Comparison of ENCODE assay signal across 11 mouse cellular contexts in genomic region chr8:94978131-94978530, GRCm38 (mm10). TPM values are rescaled to one million over a fixed set of nuclear protein-coding genes. Genes with fewer than 3 reads are reported as not detected.
DNase-seq lines count a peak whose midpoint lies in the region; ATAC-seq and TF ChIP-seq lines count a peak whose summit lies in the region.
"Had no signal": no experiment of that assay in that cellular context is flagged by ENCODE, and none has a peak within 500 bp of the region (broad histone marks: within the 10 kb centered on the region; RNA-seq: fewer than 3 reads in every experiment).

No protein-coding gene starts in this region.

- H3K9ac ChIP-seq in kidney, embryonic 14.5 days (ENCODE audit: low read depth, low read length): peak overlapping the region; percentile 18; the same call in 1 of the 2 replicates
- H3K9ac ChIP-seq in hindbrain, postnatal 0 days (replicated peaks; ENCODE audit: low read length): no peak overlapping the region
- H3K9ac ChIP-seq in midbrain, embryonic 16.5 days (ENCODE audit: low read depth, low read length): peak overlapping the region; percentile 11
- H3K9ac ChIP-seq in heart, adult 2 months (ENCODE audit: low read depth, low read length): no peak overlapping the region

- no peaks in the 10 kb centered on the region for H3K9me3 ChIP-seq in kidney, embryonic 14.5 days (ENCODE audit: control insufficient read depth, low read length)
- no peaks in the 10 kb centered on the region for H3K9me3 ChIP-seq in hindbrain, postnatal 0 days (ENCODE audit: low read length)
- no peaks in the 10 kb centered on the region for H3K9me3 ChIP-seq in midbrain, embryonic 16.5 days (replicated peaks; ENCODE audit: control insufficient read depth, low read length, poor library complexity, severe bottlenecking)

- H3K4me2 ChIP-seq in kidney, embryonic 14.5 days (replicated peaks; ENCODE audit: low read depth, low read length): peak overlapping the region; percentile 36
- peak overlapping the region; percentile 42 for H3K4me2 ChIP-seq in hindbrain, postnatal 0 days (ENCODE audit: low read depth, low read length)
- peak overlapping the region; percentile 47; the same call in 1 of the 2 replicates for H3K4me2 ChIP-seq in midbrain, embryonic 16.5 days (ENCODE audit: low read length)

- WGBS in kidney, embryonic 14.5 days: 62% methylated on average over 9 of the region's 9 CpGs
- WGBS in hindbrain, postnatal 0 days: 34% methylated on average over 9 of the region's 9 CpGs
- WGBS in midbrain, embryonic 16.5 days: 25% methylated on average over 9 of the region's 9 CpGs
- 65% methylated on average over 9 of the region's 9 CpGs for WGBS in heart, adult 2 months

- TF ChIP-seq CTCF in brain, embryonic 14.5 days (IDR thresholded peaks at IDR 0.05; ENCODE audit: borderline replicate concordance, extremely low read depth, insufficient read depth, insufficient read length): no peak
- TF ChIP-seq CTCF in hindbrain, postnatal 0 days (IDR thresholded peaks at IDR 0.05; ENCODE audit: low read depth): no peak
- no peak for TF ChIP-seq CTCF in heart, adult 2 months (IDR thresholded peaks at IDR 0.05)

- H3K79me2 ChIP-seq in heart, adult 2 months (replicated peaks; ENCODE audit: control insufficient read depth, insufficient read depth, low read length): no peaks in the 10 kb centered on the region

- peak overlapping the region; percentile 25 for H3K4me3 ChIP-seq in kidney, embryonic 14.5 days (ENCODE audit: low read length)
- H3K4me3 ChIP-seq in hindbrain, postnatal 0 days (ENCODE audit: low read length): no peak overlapping the region
- H3K4me3 ChIP-seq in midbrain, embryonic 16.5 days (ENCODE audit: low read depth, low read length): peak overlapping the region; percentile 4; the same call in 1 of the 2 replicates
- H3K4me3 ChIP-seq in heart, adult 2 months: no peak overlapping the region
- H3K4me3 ChIP-seq: left cerebral cortex, adult 2 months had no signal

- TF ChIP-seq EP300 in heart, adult 2 months (IDR thresholded peaks at IDR 0.05; ENCODE audit: insufficient read depth, low read depth, low read length): no peak

- H3K36me3 ChIP-seq in kidney, embryonic 14.5 days (ENCODE audit: control insufficient read depth, insufficient read depth, low read length): no peaks in the 10 kb centered on the region
- H3K36me3 ChIP-seq in hindbrain, postnatal 0 days (ENCODE audit: insufficient read depth, low read length): no peaks in the 10 kb centered on the region
- H3K36me3 ChIP-seq in midbrain, embryonic 16.5 days (ENCODE audit: control insufficient read depth, insufficient read depth, low read length): no peaks in the 10 kb centered on the region
- no peaks in the 10 kb centered on the region for H3K36me3 ChIP-seq in heart, adult 2 months (ENCODE audit: control insufficient read depth, insufficient read depth, low read length)

- no peak for DNase-seq in kidney, adult 18-20 months
- peak; percentile 89 for DNase-seq in brain, embryonic 14.5 days (ENCODE audit: low read depth)
- no peak for DNase-seq in hindbrain, postnatal 0 days (ENCODE audit: low spot score)
- DNase-seq in frontal cortex, postnatal 10 days (ENCODE audit: low spot score in 2 of 2): no peak
- no peak for DNase-seq in heart, adult 2 months
- DNase-seq: adrenal gland, adult 8-10 months had no signal

- ATAC-seq in kidney, embryonic 14.5 days (ENCODE audit: low FRiP score, low TSS enrichment): no peak
- ATAC-seq in hindbrain, postnatal 0 days: peak; percentile 19; the same call in 1 of the 2 replicates
- peak; percentile 11; the same call in 1 of the 2 replicates for ATAC-seq in midbrain, embryonic 16.5 days
- ATAC-seq in megakaryocyte-erythroid progenitor cell, adult 5-6 weeks (replicated peaks; ENCODE audit: low FRiP score, low TSS enrichment, poor library complexity, severe bottlenecking): no peak

- H3K4me1 ChIP-seq in kidney, embryonic 14.5 days (ENCODE audit: control insufficient read depth, insufficient read depth, low read length): peaks cover 7% of the 10 kb centered on the region
- H3K4me1 ChIP-seq in hindbrain, postnatal 0 days (ENCODE audit: insufficient read depth, low read length): peaks cover 33% of the 10 kb centered on the region
- peaks cover 33% of the 10 kb centered on the region for H3K4me1 ChIP-seq in midbrain, embryonic 16.5 days (ENCODE audit: control insufficient read depth, insufficient read depth, low read length)
- peaks cover 2% of the 10 kb centered on the region; the same call in 1 of the 2 replicates for H3K4me1 ChIP-seq in heart, adult 2 months (ENCODE audit: control insufficient read depth, insufficient read depth, low read length)

- intact Hi-C loops in heart, adult 2 months (cut with DNase I): no loop called here

- no peak for TF ChIP-seq POLR2A in brain, embryonic 14.5 days (IDR thresholded peaks at IDR 0.05; ENCODE audit: borderline replicate concordance, extremely low read depth, insufficient read depth, insufficient read length, poor library complexity, severe bottlenecking)
- TF ChIP-seq POLR2A in heart, adult 2 months (IDR thresholded peaks at IDR 0.05; ENCODE audit: insufficient read depth, low read depth, low read length): no peak

- H3K27ac ChIP-seq in kidney, embryonic 14.5 days (ENCODE audit: low read depth, low read length): peak overlapping the region; percentile 40; the same call in 1 of the 2 replicates
- H3K27ac ChIP-seq in hindbrain, postnatal 0 days: no peak overlapping the region
- no peak overlapping the region for H3K27ac ChIP-seq in midbrain, embryonic 16.5 days (ENCODE audit: low read length)
- H3K27ac ChIP-seq in heart, adult 2 months: no peak overlapping the region
- H3K27ac ChIP-seq: left cerebral cortex, adult 2 months had no signal

- H3K27me3 ChIP-seq in kidney, embryonic 14.5 days (ENCODE audit: control insufficient read depth, insufficient read depth, low read length): 0 out of 2 replicates have a peak, but pooled peaks cover 3% of the 10 kb centered on the region
- no peaks in the 10 kb centered on the region for H3K27me3 ChIP-seq in hindbrain, postnatal 0 days (ENCODE audit: insufficient read depth, low read length)
- H3K27me3 ChIP-seq in midbrain, embryonic 16.5 days (ENCODE audit: control insufficient read depth, insufficient read depth, low read depth, low read length): no peaks in the 10 kb centered on the region
- no peaks in the 10 kb centered on the region for H3K27me3 ChIP-seq in heart, adult 2 months (ENCODE audit: control insufficient read depth, insufficient read depth, low read length)

RNA-seq across cellular contexts. Expression of gene Adgrg1, which starts 3.6 kb away (rescaled TPM):
- 15.5 and 31.3 TPM in 2 replicates for polyA plus RNA-seq in kidney, embryonic 14.5 days (2014; fragmentation: Nextera tagmentation; extraction: Ambion mirVana)
- 468 and 636 TPM in 2 replicates for polyA plus RNA-seq in brain, embryonic 14.5 days (2012; rRNA removed)
- 236 and 284 TPM in 2 replicates for total RNA-seq in hindbrain, postnatal 0 days (2014; rRNA removed)
- 105 TPM in 2 replicates for polyA plus RNA-seq in hindbrain, postnatal 0 days (2015; fragmentation: Nextera tagmentation; extraction: Ambion mirVana)
- 147 and 153 TPM in 2 replicates for polyA plus RNA-seq in midbrain, embryonic 16.5 days (2015; fragmentation: Nextera tagmentation; extraction: Ambion mirVana)
- total RNA-seq in megakaryocyte-erythroid progenitor cell, adult 5-6 weeks (2014; fragmentation: Nextera tagmentation): 150 and 156 TPM in 2 replicates
- total RNA-seq in megakaryocyte-erythroid progenitor cell, adult 5-6 weeks (2017): 85.4 and 123 TPM in 2 replicates
- total RNA-seq in heart, adult 2 months (2021): 10 to 100 TPM; 52.1 to 67.8 TPM
- 96.1 and 107 TPM in 2 replicates for polyA plus RNA-seq in heart, adult 2 months (2012; rRNA removed)

RNA-seq across cellular contexts. Expression of gene Adgrg3, which starts 39.4 kb away (rescaled TPM):
- 2.9 and 3.8 TPM in 2 replicates for polyA plus RNA-seq in kidney, embryonic 14.5 days (2014; fragmentation: Nextera tagmentation; extraction: Ambion mirVana)
- 2.1 and 3.0 TPM in 2 replicates for polyA plus RNA-seq in brain, embryonic 14.5 days (2012; rRNA removed)
- 1.3 TPM in 2 replicates for total RNA-seq in hindbrain, postnatal 0 days (2014; rRNA removed)
- 0.52 and 0.54 TPM in 2 replicates for polyA plus RNA-seq in hindbrain, postnatal 0 days (2015; fragmentation: Nextera tagmentation; extraction: Ambion mirVana)
- 0.56 and 0.64 TPM in 2 replicates for polyA plus RNA-seq in midbrain, embryonic 16.5 days (2015; fragmentation: Nextera tagmentation; extraction: Ambion mirVana)
- total RNA-seq in megakaryocyte-erythroid progenitor cell, adult 5-6 weeks (2014; fragmentation: Nextera tagmentation): 30.9 and 44.1 TPM in 2 replicates
- total RNA-seq in megakaryocyte-erythroid progenitor cell, adult 5-6 weeks (2017): 20.4 and 46.4 TPM in 2 replicates
- total RNA-seq in heart, adult 2 months (2021): 1 to 10 TPM; 1.3 to 2.5 TPM
- 4.3 and 4.9 TPM in 2 replicates for polyA plus RNA-seq in heart, adult 2 months (2012; rRNA removed)

RNA-seq across cellular contexts. Expression of gene Adgrg5, which starts 54.6 kb away (rescaled TPM):
- polyA plus RNA-seq in kidney, embryonic 14.5 days (2014; fragmentation: Nextera tagmentation; extraction: Ambion mirVana): not detected in 2 replicates
- polyA plus RNA-seq in brain, embryonic 14.5 days (2012; rRNA removed): 0.27 and 0.28 TPM in 2 replicates
- total RNA-seq in hindbrain, postnatal 0 days (2014; rRNA removed): not detected in 2 replicates
- polyA plus RNA-seq in hindbrain, postnatal 0 days (2015; fragmentation: Nextera tagmentation; extraction: Ambion mirVana): 0.11 TPM in 1 of 2 replicates, not detected in the other
- polyA plus RNA-seq in midbrain, embryonic 16.5 days (2015; fragmentation: Nextera tagmentation; extraction: Ambion mirVana): 0.62 TPM in 1 of 2 replicates, not detected in the other
- 0.69 and 1.4 TPM in 2 replicates for total RNA-seq in megakaryocyte-erythroid progenitor cell, adult 5-6 weeks (2014; fragmentation: Nextera tagmentation)
- total RNA-seq in megakaryocyte-erythroid progenitor cell, adult 5-6 weeks (2017): 0.30 and 1.8 TPM in 2 replicates
- under 1 TPM; 0.08 to 0.27 TPM for total RNA-seq in heart, adult 2 months (2021)
- polyA plus RNA-seq in heart, adult 2 months (2012; rRNA removed): 0.62 and 0.97 TPM in 2 replicates
- total RNA-seq: left cerebral cortex, adult 2 months had no signal
- polyA plus RNA-seq: erythroblast, embryonic 14.5 days had no signal

Comparison
In these comparisons a context has a peak if more than half of its experiments do, and no peak if none do; other contexts are left out.
1. ATAC-seq: peak in hindbrain, postnatal 0 days (single experiment) and midbrain, embryonic 16.5 days (single experiment); none in kidney, embryonic 14.5 days (single experiment) and megakaryocyte-erythroid progenitor cell, adult 5-6 weeks (single experiment).
2. H3K4me3 ChIP-seq: peak in kidney, embryonic 14.5 days (single experiment) and midbrain, embryonic 16.5 days (single experiment); none in hindbrain, postnatal 0 days (single experiment) and heart, adult 2 months (single experiment).
3. H3K9ac ChIP-seq: peak in kidney, embryonic 14.5 days (single experiment) and midbrain, embryonic 16.5 days (single experiment); none in hindbrain, postnatal 0 days (single experiment) and heart, adult 2 months (single experiment).
4. Peak in every context shown above with its lines, with median percentiles within 50 percentile points of each other: H3K4me2 ChIP-seq.